Comparison of ENCODE assay signal across 8 mouse cellular contexts in genomic region chr19:42035456-42036248, GRCm38 (mm10). TPM values are rescaled to one million over a fixed set of nuclear protein-coding genes. Genes with fewer than 3 reads are reported as not detected.
DNase-seq lines count a peak whose midpoint lies in the region; ATAC-seq lines count a peak whose summit lies in the region.

TSS of gene Ankrd2 (plus strand) at chr19:42036000.

- H3K4me1 ChIP-seq in hindbrain, embryonic 15.5 days (replicated peaks): peaks cover 9% of the 10 kb centered on the region; the same call in 1 of the 2 replicates

- H3K27ac ChIP-seq in hindbrain, embryonic 15.5 days (replicated peaks): no peak within 1 kb of the TSS

- no peak within 1 kb of the TSS for H3K4me3 ChIP-seq in hindbrain, embryonic 15.5 days

- H3K9me3 ChIP-seq in hindbrain, embryonic 15.5 days: no peaks in the 10 kb centered on the region

- peak; percentile 85 for DNase-seq in Muller cell, postnatal 12 days (ENCODE audit: inconsistent ontology term)
- peak; percentile 95 for DNase-seq in cerebellum, adult 9-11 months
- DNase-seq in frontal cortex, postnatal 10 days (ENCODE audit: low spot score in 2 of 2): peak; percentile 73 to 76
- peak; percentile 72 to 74 for DNase-seq in layer of hippocampus, postnatal 36 days
- peak; percentile 91 for DNase-seq in lung, postnatal 25 days (ENCODE audit: low spot score)
- DNase-seq in retina, postnatal 1 day: peak; percentile 94
- DNase-seq in thymus, postnatal 4 days: peak; percentile 89

- 65% methylated on average over 19 of the region's 19 CpGs for WGBS in hindbrain, embryonic 15.5 days

- H3K27me3 ChIP-seq in hindbrain, embryonic 15.5 days: 0 out of 2 replicates have a peak, but pooled peaks cover 1% of the 10 kb centered on the region

- H3K4me2 ChIP-seq in hindbrain, embryonic 15.5 days: no peak within 1 kb of the TSS

- H3K36me3 ChIP-seq in hindbrain, embryonic 15.5 days: no peaks in the 10 kb centered on the region

- H3K9ac ChIP-seq in hindbrain, embryonic 15.5 days: no peak within 1 kb of the TSS

- ATAC-seq in hindbrain, embryonic 15.5 days (ENCODE audit: low FRiP score, low read depth): peak; percentile 77

RNA-seq across cellular contexts. Expression of gene Ankrd2, which starts in this region (rescaled TPM):
- 1.0 and 1.3 TPM in 2 replicates for polyA plus RNA-seq in hindbrain, embryonic 15.5 days (2015; fragmentation: Nextera tagmentation; extraction: Ambion mirVana)
- not detected for total RNA-seq in layer of hippocampus, postnatal 36 days (2021)

Comparison
In these comparisons a context has a peak if more than half of its experiments do, and no peak if none do; other contexts are left out.
1. Peak in DNase-seq in layer of hippocampus, postnatal 36 days; RNA of the gene not detected or under 1 TPM.